Mouse (Mus musculus): ENCODE data around the gene Il5. TPM values are rescaled to one million over a fixed set of nuclear protein-coding genes. Genes with fewer than 3 reads are reported as not detected.

Il5 gene
- polyA plus RNA-seq, 1 experiment from 2014 or later = not detected

- no peaks in the 10 kb centered on the region for H3K36me3 ChIP-seq
- no peaks in the 10 kb centered on the region for H3K9me3 ChIP-seq
- H3K4me3 ChIP-seq = peak overlapping the region; percentile 34
- H3K27ac ChIP-seq = peak overlapping the region; percentile 86
- H3K4me1 ChIP-seq = peaks cover 31% of the 10 kb centered on the region
- peak overlapping the region; percentile 1; the same call in 1 of the 2 replicates for H3K9ac ChIP-seq
- peak overlapping the region; percentile 76 for H3K4me2 ChIP-seq (replicated peaks)
- WGBS = 7% methylated on average over 23 of the region's 23 CpGs
- ATAC-seq (ENCODE audit: insufficient number of reproducible peaks, insufficient read depth, low FRiP score, low TSS enrichment) = no peak
- peaks cover 13% of the 10 kb centered on the region; the same call in 1 of the 2 replicates for H3K27me3 ChIP-seq
Measured at GRCm38 (mm10) chr11:53762827-53763495, 42.4 kb downstream of the Il5 start.

DNA sequence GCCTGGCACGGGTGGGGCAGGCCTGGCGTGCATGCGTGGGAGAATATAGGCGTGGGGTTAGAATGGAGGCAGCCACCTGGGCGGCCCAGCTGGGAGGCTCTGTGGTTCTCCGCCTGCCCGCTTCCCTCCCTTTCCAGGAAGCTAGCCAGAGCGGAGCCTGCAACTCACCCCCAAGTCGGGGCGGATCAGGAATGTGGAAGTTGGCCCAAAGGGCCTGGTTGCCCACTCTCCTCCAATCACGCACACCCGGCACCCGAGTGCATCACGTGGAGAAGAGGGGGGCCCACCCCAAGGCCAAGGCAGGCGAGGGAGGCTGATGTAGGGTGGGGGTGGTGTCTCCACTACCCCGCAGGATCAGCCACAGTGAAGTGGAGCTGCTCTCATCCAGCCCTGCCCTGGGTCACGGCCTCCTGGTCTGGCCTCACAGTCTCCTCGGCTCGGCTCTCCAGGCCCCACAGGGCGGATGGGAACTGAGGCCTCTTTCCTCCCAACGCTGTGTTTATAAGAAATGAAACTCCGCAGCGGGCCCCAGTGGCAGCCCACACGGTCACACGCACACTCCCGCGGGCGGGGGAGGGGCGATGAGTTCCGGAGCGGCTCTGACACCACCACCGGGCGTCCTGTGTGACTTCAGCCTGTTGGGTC lies 43.0 kb downstream of the Il5 start:
- H3K9me3 ChIP-seq = no peaks in the 10 kb centered on the region
- no peaks in the 10 kb centered on the region for H3K36me3 ChIP-seq
- peaks cover 13% of the 10 kb centered on the region; the same call in 1 of the 2 replicates for H3K27me3 ChIP-seq
- under 1% methylated on average over 31 of the region's 33 CpGs for WGBS
- ATAC-seq (ENCODE audit: insufficient number of reproducible peaks, insufficient read depth, low FRiP score, low TSS enrichment) = peak; percentile 81
- peak overlapping the region; percentile 58 for H3K9ac ChIP-seq
- H3K4me2 ChIP-seq (replicated peaks) = peak overlapping the region; percentile 76
- peak overlapping the region; percentile 86 for H3K27ac ChIP-seq
- H3K4me3 ChIP-seq = peak overlapping the region; percentile 34
- peaks cover 31% of the 10 kb centered on the region for H3K4me1 ChIP-seq

GRCm38 (mm10) chr11:53764581-53764980 lies 44.0 kb downstream of the Il5 start:
- H3K9ac ChIP-seq = no peak overlapping the region
- peaks cover 30% of the 10 kb centered on the region for H3K4me1 ChIP-seq
- no peaks in the 10 kb centered on the region for H3K36me3 ChIP-seq
- peaks cover 10% of the 10 kb centered on the region; the same call in 1 of the 2 replicates for H3K27me3 ChIP-seq
- no peak overlapping the region; the same call in 1 of the 2 replicates for H3K4me2 ChIP-seq (replicated peaks)
- no peak overlapping the region for H3K4me3 ChIP-seq
- ATAC-seq (ENCODE audit: insufficient number of reproducible peaks, insufficient read depth, low FRiP score, low TSS enrichment) = no peak
- H3K27ac ChIP-seq = no peak overlapping the region
- no peaks in the 10 kb centered on the region for H3K9me3 ChIP-seq
- 53% methylated on average over 5 of the region's 5 CpGs for WGBS

- H3K9ac ChIP-seq = no peak overlapping the region
- H3K27me3 ChIP-seq = no peaks in the 10 kb centered on the region
- no peaks in the 10 kb centered on the region for H3K36me3 ChIP-seq
- ATAC-seq (ENCODE audit: insufficient number of reproducible peaks, insufficient read depth, low FRiP score, low TSS enrichment) = no peak
- H3K27ac ChIP-seq = no peak overlapping the region
- no peak overlapping the region for H3K4me2 ChIP-seq (replicated peaks)
- H3K4me3 ChIP-seq = no peak overlapping the region
- no peaks in the 10 kb centered on the region for H3K9me3 ChIP-seq
- 72% methylated on average over 13 of the region's 13 CpGs for WGBS
- H3K4me1 ChIP-seq = peaks cover 20% of the 10 kb centered on the region
Measured at GRCm38 (mm10) chr11:53768422-53769184, 48.0 kb downstream of the Il5 start.

GRCm38 (mm10) chr11:53769185-53769576 lies 48.6 kb downstream of the Il5 start:
- H3K27ac ChIP-seq = no peak overlapping the region
- H3K36me3 ChIP-seq = peaks cover 3% of the 10 kb centered on the region; the same call in 1 of the 2 replicates
- WGBS = 60% methylated on average over 12 of the region's 12 CpGs
- no peaks in the 10 kb centered on the region for H3K27me3 ChIP-seq
- H3K4me1 ChIP-seq = peaks cover 16% of the 10 kb centered on the region
- ATAC-seq (ENCODE audit: insufficient number of reproducible peaks, insufficient read depth, low FRiP score, low TSS enrichment) = no peak
- no peaks in the 10 kb centered on the region for H3K9me3 ChIP-seq
- no peak overlapping the region for H3K9ac ChIP-seq
- peak overlapping the region; percentile 79 for H3K4me2 ChIP-seq (replicated peaks)
- H3K4me3 ChIP-seq = peak overlapping the region; percentile 65

GRCm38 (mm10) chr11:53769760-53770124 lies 49.1 kb downstream of the Il5 start, which contains the start of gene Irf1:
Gene Irf1, plus strand, starts transcription at chr11:53770014.
- peak; percentile 92 for ATAC-seq (ENCODE audit: insufficient number of reproducible peaks, insufficient read depth, low FRiP score, low TSS enrichment)
- H3K27me3 ChIP-seq = no peaks in the 10 kb centered on the region
- peaks cover 14% of the 10 kb centered on the region for H3K4me1 ChIP-seq

DNA sequence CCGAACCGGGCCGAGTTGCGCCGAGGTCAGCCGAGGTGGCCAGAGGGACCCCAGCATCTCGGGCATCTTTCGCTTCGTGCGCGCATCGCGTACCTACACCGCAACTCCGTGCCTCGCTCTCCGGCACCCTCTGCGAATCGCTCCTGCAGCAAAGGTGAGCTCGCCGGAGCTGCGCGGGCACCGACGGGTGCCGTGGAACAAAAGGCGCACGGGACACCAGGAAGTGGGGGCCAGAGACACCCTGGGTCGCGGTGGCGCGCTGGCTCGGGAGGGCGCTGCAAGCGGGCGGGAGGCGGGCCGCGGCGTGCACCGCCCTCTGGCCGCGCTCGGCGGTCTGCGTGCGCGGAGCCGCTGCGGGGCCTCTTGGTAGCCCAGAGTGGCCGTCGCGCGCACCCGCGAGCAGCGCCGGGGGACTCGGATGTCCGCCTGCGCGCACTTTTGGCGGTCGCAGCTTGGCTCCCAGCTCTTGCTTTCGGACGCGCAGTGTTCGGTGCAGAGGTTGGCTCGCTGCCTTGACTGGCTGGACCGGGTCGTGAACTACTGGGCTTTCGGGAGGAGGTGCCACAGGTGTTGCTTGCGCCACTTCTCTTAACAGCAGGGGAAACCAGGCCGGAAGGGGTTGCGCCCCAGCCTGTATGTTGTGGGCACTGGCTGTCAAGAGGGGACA lies 49.7 kb downstream of the Il5 start:
- Histone ChIP-seq H3K4me3 (peak overlapping the region; percentile 65), H3K27me3 (no peaks in the 10 kb centered on the region), H3K4me2 (replicated peaks) (peak overlapping the region; percentile 79), H3K9me3 (no peaks in the 10 kb centered on the region), H3K36me3 (peaks cover 3% of the 10 kb centered on the region; the same call in 1 of the 2 replicates), H3K4me1 (peaks cover 14% of the 10 kb centered on the region), H3K9ac (peak overlapping the region; percentile 73), H3K27ac (peak overlapping the region; percentile 64; the same call in 1 of the 2 replicates)
- ATAC-seq (ENCODE audit: insufficient number of reproducible peaks, insufficient read depth, low FRiP score, low TSS enrichment) = peak; percentile 79
- WGBS = under 1% methylated on average over 65 of the region's 75 CpGs

More at GRCm38 (mm10) chr11:53769760-53770124, 49.1 kb downstream of the Il5 start, which contains the start of gene Irf1:
- H3K4me3 ChIP-seq = peak within 1 kb of the TSS; percentile 65
- H3K9me3 ChIP-seq = no peaks in the 10 kb centered on the region
- H3K4me2 ChIP-seq (replicated peaks) = peak within 1 kb of the TSS; percentile 79
- peaks cover 3% of the 10 kb centered on the region; the same call in 1 of the 2 replicates for H3K36me3 ChIP-seq
- under 1% methylated on average over 40 of the region's 40 CpGs for WGBS
- H3K9ac ChIP-seq = peak within 1 kb of the TSS; percentile 73
- H3K27ac ChIP-seq = peak within 1 kb of the TSS; percentile 64; the same call in 1 of the 2 replicates

DNA sequence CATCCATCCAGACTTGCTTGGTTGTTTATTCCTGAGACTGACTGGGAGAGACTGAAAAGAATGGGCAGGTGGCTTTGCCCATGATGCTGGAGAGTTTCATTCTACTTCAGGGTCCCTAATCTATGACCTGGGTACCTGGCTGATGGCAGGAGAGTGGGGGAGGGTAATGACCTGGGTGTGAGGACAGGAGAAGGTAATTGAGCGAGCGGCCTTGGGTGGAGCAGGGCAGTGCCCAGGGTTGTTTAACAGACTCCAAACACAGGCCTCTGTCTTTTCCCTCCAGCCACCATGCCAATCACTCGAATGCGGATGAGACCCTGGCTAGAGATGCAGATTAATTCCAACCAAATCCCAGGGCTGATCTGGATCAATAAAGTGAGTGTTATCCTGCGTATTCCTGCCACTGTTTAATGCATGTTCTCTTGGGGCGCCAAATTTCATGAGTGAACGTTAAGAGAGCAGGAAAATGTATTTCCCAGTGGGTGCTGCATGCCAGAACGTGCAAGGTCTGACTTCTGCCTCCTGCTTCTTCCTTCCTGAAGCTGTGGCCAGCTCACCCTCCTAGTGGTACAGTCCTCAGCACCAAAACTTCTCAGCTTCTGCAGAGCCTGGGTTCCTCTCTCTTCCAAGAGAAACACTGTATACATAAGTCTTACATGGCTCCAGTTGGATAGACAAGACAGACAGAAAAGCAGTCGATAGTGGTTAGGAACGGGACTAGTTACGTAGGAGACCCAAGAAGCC lies 50.6 kb downstream of the Il5 start:
- WGBS = 82% methylated on average over 11 of the region's 11 CpGs
- peak overlapping the region; percentile 65 for H3K4me3 ChIP-seq

GRCm38 (mm10) chr11:53772536-53772935 lies 51.9 kb downstream of the Il5 start:
- Histone ChIP-seq H3K4me1 (peaks cover 14% of the 10 kb centered on the region), H3K9ac (no peak overlapping the region), H3K27me3 (no peaks in the 10 kb centered on the region), H3K9me3 (no peaks in the 10 kb centered on the region), H3K27ac (no peak overlapping the region), H3K4me3 (no peak overlapping the region), H3K36me3 (peaks cover 9% of the 10 kb centered on the region; the same call in 1 of the 2 replicates), H3K4me2 (replicated peaks) (no peak overlapping the region)
- WGBS = 72% methylated on average over 9 of the region's 9 CpGs
- ATAC-seq (ENCODE audit: insufficient number of reproducible peaks, insufficient read depth, low FRiP score, low TSS enrichment) = no peak

More for the DNA sequence above, 50.6 kb downstream of the Il5 start:
- H3K36me3 ChIP-seq = peaks cover 6% of the 10 kb centered on the region; the same call in 1 of the 2 replicates
- peaks cover 14% of the 10 kb centered on the region for H3K4me1 ChIP-seq
- H3K4me2 ChIP-seq (replicated peaks) = peak overlapping the region; percentile 79
- H3K27me3 ChIP-seq = no peaks in the 10 kb centered on the region
- no peaks in the 10 kb centered on the region for H3K9me3 ChIP-seq
- no peak overlapping the region for H3K27ac ChIP-seq
- H3K9ac ChIP-seq = no peak overlapping the region
- ATAC-seq (ENCODE audit: insufficient number of reproducible peaks, insufficient read depth, low FRiP score, low TSS enrichment) = no peak

- 88% methylated on average over 5 of the region's 5 CpGs for WGBS
- no peak within 1 kb of the TSS for H3K9ac ChIP-seq
- no peak for ATAC-seq (ENCODE audit: insufficient number of reproducible peaks, insufficient read depth, low FRiP score, low TSS enrichment)
Measured at GRCm38 (mm10) chr11:53773087-53773486, 52.5 kb downstream of the Il5 start, which contains the start of gene Gm17334. Gene Gm17334, minus strand, starts transcription at chr11:53773187.

More at GRCm38 (mm10) chr11:53773087-53773486, 52.5 kb downstream of the Il5 start, which contains the start of gene Gm17334:
- peaks cover 14% of the 10 kb centered on the region for H3K4me1 ChIP-seq
- H3K27ac ChIP-seq = no peak within 1 kb of the TSS
- H3K36me3 ChIP-seq = peaks cover 9% of the 10 kb centered on the region; the same call in 1 of the 2 replicates
- no peaks in the 10 kb centered on the region for H3K27me3 ChIP-seq
- H3K4me2 ChIP-seq (replicated peaks) = no peak within 1 kb of the TSS
- H3K9me3 ChIP-seq = no peaks in the 10 kb centered on the region
- no peak within 1 kb of the TSS for H3K4me3 ChIP-seq

All from embryonic facial prominence, embryonic 12.5 days (tissue).